Mouse (Mus musculus) liver, embryonic 14.5 days (tissue): ENCODE data around the gene Nfya.

Experiments used
- CTCF ChIP-seq: IDR thresholded peaks from 2 replicates; pipeline ENCODE4 v1.5.1; 2016; ENCODE audit warnings: antibody characterized with exemption, low read depth, control low read depth
- EP300 ChIP-seq: IDR thresholded peaks from 2 replicates; pipeline ENCODE4 v1.6.1; 2016; ENCODE audit warnings: antibody characterized with exemption, low read depth

- TF ChIP-seq CTCF, result no peak
- no peak for TF ChIP-seq EP300
These were observed 21.3 kb upstream of the Nfya start for GRCm38 (mm10) chr17:48431054-48431453.
